Mouse (Mus musculus): ENCODE results near the gene Zcchc9. TPM values are rescaled to one million over a fixed set of nuclear protein-coding genes. Genes with fewer than 3 reads are reported as not detected.

The Zcchc9 gene
- polyA plus RNA-seq, 1 experiment from 2014 or later, result 16.8 TPM

GRCm38 (mm10) chr13:91759791-91760190 is 47.7 kb downstream of the Zcchc9 start:
- no peaks in the 10 kb centered on the region for H3K27me3 ChIP-seq (replicated peaks)
- no peaks in the 10 kb centered on the region for H3K36me3 ChIP-seq
- WGBS (ENCODE audit: insufficient replicate concordance), result 55% methylated on average over 8 of the region's 8 CpGs
- H3K4me3 ChIP-seq, result no peak overlapping the region
- no peak overlapping the region for H3K4me2 ChIP-seq
- H3K9me3 ChIP-seq (replicated peaks), result no peaks in the 10 kb centered on the region
- no peak for ATAC-seq
- H3K4me1 ChIP-seq, result no peaks in the 10 kb centered on the region
- H3K27ac ChIP-seq, result no peak overlapping the region
- H3K9ac ChIP-seq, result no peak overlapping the region

- Histone ChIP-seq H3K27ac (no peak overlapping the region), H3K36me3 (no peaks in the 10 kb centered on the region), H3K9me3 (replicated peaks) (no peaks in the 10 kb centered on the region), H3K27me3 (replicated peaks) (no peaks in the 10 kb centered on the region), H3K4me3 (no peak overlapping the region), H3K4me1 (no peaks in the 10 kb centered on the region), H3K9ac (no peak overlapping the region), H3K4me2 (no peak overlapping the region)
- ATAC-seq, result no peak
- WGBS (ENCODE audit: insufficient replicate concordance), result 57% methylated on average over 7 of the region's 7 CpGs
These were observed 49.0 kb downstream of the Zcchc9 start for GRCm38 (mm10) chr13:91758316-91759048.

- no peak overlapping the region for H3K9ac ChIP-seq
- WGBS (ENCODE audit: insufficient replicate concordance), result 78% methylated on average over 4 of the region's 4 CpGs
- ATAC-seq, result no peak
These were observed 51.3 kb downstream of the Zcchc9 start for GRCm38 (mm10) chr13:91756230-91756629.

GRCm38 (mm10) chr13:91754762-91755161 is 52.7 kb downstream of the Zcchc9 start:
- H3K4me2 ChIP-seq, result no peak overlapping the region
- no peaks in the 10 kb centered on the region for H3K9me3 ChIP-seq (replicated peaks)
- H3K27me3 ChIP-seq (replicated peaks), result no peaks in the 10 kb centered on the region
- H3K4me3 ChIP-seq, result no peak overlapping the region
- H3K4me1 ChIP-seq, result no peaks in the 10 kb centered on the region
- no peak overlapping the region for H3K9ac ChIP-seq
- no peak for ATAC-seq
- H3K36me3 ChIP-seq, result no peaks in the 10 kb centered on the region
- no peak overlapping the region for H3K27ac ChIP-seq

More at GRCm38 (mm10) chr13:91756230-91756629, 51.3 kb downstream of the Zcchc9 start:
- Histone ChIP-seq H3K27ac (no peak overlapping the region), H3K4me3 (no peak overlapping the region), H3K4me2 (no peak overlapping the region), H3K27me3 (replicated peaks) (no peaks in the 10 kb centered on the region), H3K9me3 (replicated peaks) (no peaks in the 10 kb centered on the region), H3K4me1 (no peaks in the 10 kb centered on the region), H3K36me3 (no peaks in the 10 kb centered on the region)

GRCm38 (mm10) chr13:91753724-91754123 is 53.8 kb downstream of the Zcchc9 start:
- H3K4me1 ChIP-seq, result no peaks in the 10 kb centered on the region

GRCm38 (mm10) chr13:91749981-91750380 is 57.5 kb downstream of the Zcchc9 start:
- whole genome bisulfite sequencing (ENCODE audit: insufficient replicate concordance), result 74% methylated on average over 4 of the region's 4 CpGs
- ATAC-seq, result no peak
- no peak overlapping the region for H3K9ac ChIP-seq
- H3K27ac ChIP-seq, result no peak overlapping the region
- no peaks in the 10 kb centered on the region for H3K4me1 ChIP-seq
- H3K27me3 ChIP-seq (replicated peaks), result no peaks in the 10 kb centered on the region
- H3K9me3 ChIP-seq (replicated peaks), result no peaks in the 10 kb centered on the region
- H3K4me3 ChIP-seq, result no peak overlapping the region
- no peaks in the 10 kb centered on the region for H3K36me3 ChIP-seq
- H3K4me2 ChIP-seq, result no peak overlapping the region

More at GRCm38 (mm10) chr13:91753724-91754123, 53.8 kb downstream of the Zcchc9 start:
- Histone ChIP-seq H3K9me3 (replicated peaks) (no peaks in the 10 kb centered on the region), H3K4me2 (no peak overlapping the region), H3K36me3 (no peaks in the 10 kb centered on the region), H3K27me3 (replicated peaks) (no peaks in the 10 kb centered on the region), H3K4me3 (no peak overlapping the region), H3K9ac (no peak overlapping the region), H3K27ac (no peak overlapping the region)
- no peak for ATAC-seq
- WGBS (ENCODE audit: insufficient replicate concordance), result 52% methylated on average over 4 of the region's 4 CpGs

GRCm38 (mm10) chr13:91748401-91748800 is 59.1 kb downstream of the Zcchc9 start:
- Histone ChIP-seq H3K27me3 (replicated peaks) (no peaks in the 10 kb centered on the region; the same call in 1 of the 2 replicates), H3K9me3 (replicated peaks) (no peaks in the 10 kb centered on the region), H3K4me1 (no peaks in the 10 kb centered on the region), H3K27ac (no peak overlapping the region), H3K4me3 (no peak overlapping the region), H3K9ac (no peak overlapping the region), H3K4me2 (no peak overlapping the region), H3K36me3 (no peaks in the 10 kb centered on the region)
- no peak for ATAC-seq
- whole genome bisulfite sequencing (ENCODE audit: insufficient replicate concordance), result 70% methylated on average over 2 of the region's 2 CpGs

Small RNA genes lying within 50 kb of the gene (microRNA-seq; reads per million reads assigned to microRNA genes)
- not detected for gene Gm27656

Other genes with a start within 250 kb of the Zcchc9 start
- 1.2 and 1.4 TPM in 2 replicates for gene Acot12, start 66.2 kb downstream of the Zcchc9 start, polyA plus RNA-seq (2016; fragmentation: Nextera tagmentation; extraction: Ambion mirVana)
- not detected in 2 replicates for gene Ckmt2, start 69.2 kb upstream of the Zcchc9 start, polyA plus RNA-seq (2016; fragmentation: Nextera tagmentation; extraction: Ambion mirVana)